Mouse (Mus musculus) bone marrow macrophage, adult 2 months (primary cell): Measurements from ENCODE around the gene Shc1.

Experiments used
- CTCF ChIP-seq: IDR thresholded peaks from 2 replicates; pipeline ENCODE4 v1.5.1; 2012; ENCODE audit warnings: low read depth, mild to moderate bottlenecking, low read length, moderate library complexity
- POLR2A ChIP-seq: IDR thresholded peaks from 2 replicates; pipeline ENCODE4 v1.6.1; 2012; ENCODE audit warnings: mild to moderate bottlenecking, low read depth, low read length, borderline replicate concordance

- TF ChIP-seq CTCF (no peak), POLR2A (no peak)
Observed at GRCm38 (mm10) chr3:89380291-89380690, 38.0 kb upstream of the Shc1 start.
